Comparison of ENCODE assay signal across 9 mouse cellular contexts in the genomic region with DNA sequence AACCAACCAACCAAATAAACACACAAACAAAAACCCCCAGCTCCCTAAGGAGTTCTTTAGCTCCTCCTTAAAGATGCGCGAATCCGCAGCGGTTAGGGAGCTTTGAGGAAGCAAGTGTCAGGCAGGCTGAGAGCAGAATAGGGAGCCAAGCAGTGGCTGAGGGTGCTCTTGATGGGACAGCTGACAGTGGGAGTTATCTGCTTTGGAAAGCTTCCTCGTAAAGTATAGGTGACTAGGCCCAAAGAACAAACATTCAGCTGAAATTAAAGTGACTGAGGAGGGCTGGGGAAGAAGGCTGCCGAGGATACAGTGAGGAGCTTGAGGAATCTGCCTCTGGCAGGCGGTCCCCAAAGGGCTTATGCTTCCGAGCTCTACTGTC. TPM values are rescaled to one million over a fixed set of nuclear protein-coding genes. Genes with fewer than 3 reads are reported as not detected.
DNase-seq lines count a peak whose midpoint lies in the region; ATAC-seq and TF ChIP-seq lines count a peak whose summit lies in the region.
"Had no signal": no experiment of that assay in that cellular context is flagged by ENCODE, and none has a peak within 500 bp of the region (broad histone marks: within the 10 kb centered on the region; RNA-seq: fewer than 3 reads in every experiment).

No protein-coding gene starts in this region.

- intact Hi-C loops in heart, postnatal 14 days (cut with DNase I): no loop called here

- ATAC-seq in liver, embryonic 14.5 days (ENCODE audit: insufficient read depth): no peak
- ATAC-seq in neutrophil, adult 5-6 weeks (ENCODE audit: extremely low read depth, insufficient number of reproducible peaks, low FRiP score, poor library complexity, severe bottlenecking): peak; percentile 36; the same call in 1 of the 2 replicates

- TF ChIP-seq CTCF in liver, embryonic 14.5 days (IDR thresholded peaks at IDR 0.05; ENCODE audit: low read depth): no peak

- no peaks in the 10 kb centered on the region for H3K36me3 ChIP-seq in liver, embryonic 14.5 days (replicated peaks; ENCODE audit: control insufficient read depth, insufficient read depth, low read depth)

- no peaks in the 10 kb centered on the region for H3K4me1 ChIP-seq in liver, embryonic 14.5 days (replicated peaks; ENCODE audit: control insufficient read depth in 2 of 2, insufficient read depth in 2 of 2, low read length in 1 of 2)

- no peak overlapping the region for H3K9ac ChIP-seq in liver, embryonic 14.5 days (replicated peaks)

- H3K27me3 ChIP-seq in liver, embryonic 14.5 days (ENCODE audit: control insufficient read depth, insufficient read depth, low read length): peaks cover 7% of the 10 kb centered on the region

- H3K4me3 ChIP-seq in liver, embryonic 14.5 days (ENCODE audit: insufficient read depth in 1 of 2, low read depth in 2 of 2, low read length in 2 of 2): peak overlapping the region; percentile 46 to 56

- TF ChIP-seq EP300 in liver, embryonic 14.5 days (IDR thresholded peaks at IDR 0.05; ENCODE audit: low read depth): no peak

- 15% methylated on average over 8 of the region's 8 CpGs for WGBS in liver, embryonic 14.5 days (ENCODE audit: insufficient replicate concordance)

- no peak overlapping the region for H3K27ac ChIP-seq in liver, embryonic 14.5 days

- no peaks in the 10 kb centered on the region for H3K9me3 ChIP-seq in liver, embryonic 14.5 days (ENCODE audit: control insufficient read depth, low read length)

- H3K4me2 ChIP-seq in liver, embryonic 14.5 days (ENCODE audit: low read depth): peak overlapping the region; percentile 64

- peak; percentile 3 for DNase-seq in cerebellum, adult 11-12 months
- DNase-seq in cerebellum, adult 9-11 months: no peak
- DNase-seq in spleen, postnatal 36 days (ENCODE audit: low spot score in 2 of 2): peak; percentile 19 to 28
- no peak for DNase-seq in spleen, postnatal 14 days (ENCODE audit: low spot score in 2 of 2)
- peak; percentile 7 to 29 for DNase-seq in heart, postnatal 14 days
- DNase-seq in liver, embryonic 14.5 days (ENCODE audit: low read depth in 3 of 3, low spot score in 3 of 3): no peak
- DNase-seq in urinary bladder, postnatal 10 days (ENCODE audit: low spot score): no peak

RNA-seq across cellular contexts. Expression of a gene that starts 0.5 kb away (rescaled TPM):
- total RNA-seq in heart, postnatal 14 days (2021): 10 to 100 TPM; 24.4 to 29.4 TPM
- polyA plus RNA-seq in liver, embryonic 14.5 days (2012; rRNA removed): 0.65 and 0.84 TPM in 2 replicates
- 0.57 and 0.72 TPM in 2 replicates for polyA plus RNA-seq in liver, embryonic 14.5 days (2014; fragmentation: Nextera tagmentation; extraction: Ambion mirVana)
- total RNA-seq in neutrophil, adult 5-6 weeks (2017): 12.3 and 13.2 TPM in 2 replicates

RNA-seq across cellular contexts. Expression of a gene that starts 42.2 kb away (rescaled TPM):
- not detected for total RNA-seq in heart, postnatal 14 days (2021)
- not detected in 2 replicates for polyA plus RNA-seq in liver, embryonic 14.5 days (2012; rRNA removed)
- polyA plus RNA-seq in liver, embryonic 14.5 days (2014; fragmentation: Nextera tagmentation; extraction: Ambion mirVana): not detected in 2 replicates
- total RNA-seq in neutrophil, adult 5-6 weeks (2017): not detected in 2 replicates
- polyA plus RNA-seq: large intestine, adult 2 months had no signal

Comparison
In these comparisons a context has a peak if more than half of its experiments do, and no peak if none do; other contexts are left out.
1. DNase-seq: peak in cerebellum, adult 11-12 months (single experiment), spleen, postnatal 36 days (2 of 2) and heart, postnatal 14 days (2 of 2); none in cerebellum, adult 9-11 months (single experiment), spleen, postnatal 14 days (0 of 2), liver, embryonic 14.5 days (0 of 3) and urinary bladder, postnatal 10 days (single experiment).